Mouse (Mus musculus) hindlimb bud, embryonic 11.5 days (tissue): ENCODE measurements around the gene Mxd4.

Source experiments
- DNase-seq: peaks from one replicate; pipeline ENCODE4 v3.0.0-alpha.2; 2012; ENCODE audit warnings: low read depth, low spot score; ENCODE audit errors: extremely low spot score

The Mxd4 gene

DNA sequence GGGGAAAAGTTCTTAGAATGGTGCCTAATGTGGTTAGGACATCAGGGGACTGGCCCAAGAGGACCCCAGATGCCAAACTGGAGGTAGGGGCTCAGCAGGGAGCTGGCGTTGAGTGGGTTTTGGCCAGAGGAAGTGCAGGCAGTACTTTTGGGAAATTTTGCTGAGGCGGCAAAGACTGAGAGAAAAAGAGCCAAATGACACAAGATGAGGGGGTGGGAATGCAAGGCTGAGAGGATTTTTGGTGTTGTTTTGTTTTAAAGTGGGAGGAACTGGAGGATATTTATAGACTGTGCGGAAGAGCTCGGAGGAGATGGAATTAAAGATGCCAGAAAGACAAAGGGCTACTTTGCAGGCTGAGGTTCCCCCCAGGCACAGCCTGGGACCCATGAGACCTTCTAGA is 16.8 kb downstream of the Mxd4 start:
- no peak for DNase-seq

DNA sequence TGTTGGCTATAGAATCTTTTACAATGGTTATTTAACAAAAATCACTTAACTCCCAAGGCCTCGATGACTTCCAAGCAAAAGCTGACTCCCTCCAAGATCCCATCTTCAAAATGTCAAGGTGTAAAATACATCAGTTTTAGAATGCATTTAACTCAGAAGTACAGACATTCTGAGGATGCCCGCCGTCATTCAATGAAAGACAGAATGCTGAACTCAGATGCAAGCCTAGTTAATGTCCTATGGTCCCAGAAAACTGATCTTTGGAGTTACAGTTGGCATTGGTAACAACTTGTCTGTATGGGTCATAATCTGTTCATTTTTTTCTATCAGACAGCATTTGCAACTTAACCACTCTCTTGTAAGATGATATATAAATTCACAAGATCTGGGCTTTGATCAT is 17.6 kb downstream of the Mxd4 start:
- DNase-seq: no peak

DNA sequence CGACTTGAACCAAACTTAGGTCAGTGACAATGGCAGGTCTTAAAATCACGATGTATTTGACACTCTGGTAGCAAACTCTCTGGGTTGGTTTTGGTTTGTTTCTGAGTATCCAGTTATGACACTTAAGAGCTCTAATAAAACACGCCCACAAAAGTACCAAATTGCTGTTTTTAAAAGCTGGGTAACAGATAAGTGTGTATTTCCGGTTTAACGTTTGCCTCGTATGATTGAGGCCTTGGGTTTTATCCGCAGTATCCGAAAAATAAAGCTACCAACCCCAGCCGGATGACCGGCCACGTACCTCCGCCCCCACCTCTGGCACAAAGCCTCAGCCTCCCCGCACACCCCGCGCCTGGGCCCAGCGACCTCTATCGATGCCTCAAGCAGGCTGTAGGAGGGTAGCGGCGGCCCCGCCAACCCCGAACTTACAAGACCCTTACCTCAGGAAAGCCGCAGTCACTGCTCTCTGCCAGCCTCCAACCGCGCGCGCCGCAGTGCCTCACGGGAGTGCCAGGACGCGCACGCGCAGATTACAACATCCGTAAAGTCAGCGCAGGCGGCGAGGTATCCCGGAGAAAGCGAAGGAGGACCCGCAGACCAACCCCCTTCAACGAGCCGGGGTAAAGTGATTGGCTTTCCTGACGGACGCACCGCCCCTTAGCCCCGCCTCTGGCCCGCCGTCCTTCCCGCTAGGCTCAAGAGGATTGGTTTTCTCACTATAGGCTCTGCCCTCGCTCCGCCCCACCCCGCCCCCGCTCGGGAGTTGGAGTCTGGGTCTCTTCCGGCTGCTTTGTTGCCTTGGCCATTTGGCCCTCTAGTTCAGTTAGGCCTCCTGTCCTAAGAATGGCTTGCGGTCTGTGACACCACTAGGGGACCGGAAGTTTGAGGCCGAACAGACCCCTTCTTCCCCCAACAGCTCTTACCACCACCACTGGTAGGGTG is 18.3 kb downstream of the Mxd4 start, which contains the start of the genes Poln and Haus3:
TSS of gene Poln (minus strand) at position 499 of the 942 bp plus-strand sequence.
TSS of gene Haus3 (minus strand) at position 578 of the 942 bp plus-strand sequence.
- DNase-seq: peak; percentile 87

DNA sequence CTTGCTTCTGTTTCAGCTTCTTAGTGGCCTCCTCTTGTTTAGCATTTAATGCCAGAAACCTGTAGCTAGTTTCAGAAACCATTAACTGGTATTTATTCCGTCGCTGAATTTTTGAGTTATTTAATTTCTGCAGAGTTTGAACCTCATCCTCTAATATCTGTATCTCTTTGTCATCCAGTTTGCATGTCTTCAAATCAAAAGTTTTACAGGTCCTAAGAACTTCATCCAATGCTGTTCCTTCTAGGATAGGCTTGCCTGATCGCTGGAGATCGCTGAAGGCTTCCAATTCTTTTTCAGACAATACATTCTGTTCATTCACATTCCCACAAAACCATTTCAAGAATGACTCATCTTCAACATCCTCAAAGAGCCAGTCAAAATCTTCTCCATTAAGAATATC is 19.7 kb downstream of the Mxd4 start:
- DNase-seq: no peak

DNA sequence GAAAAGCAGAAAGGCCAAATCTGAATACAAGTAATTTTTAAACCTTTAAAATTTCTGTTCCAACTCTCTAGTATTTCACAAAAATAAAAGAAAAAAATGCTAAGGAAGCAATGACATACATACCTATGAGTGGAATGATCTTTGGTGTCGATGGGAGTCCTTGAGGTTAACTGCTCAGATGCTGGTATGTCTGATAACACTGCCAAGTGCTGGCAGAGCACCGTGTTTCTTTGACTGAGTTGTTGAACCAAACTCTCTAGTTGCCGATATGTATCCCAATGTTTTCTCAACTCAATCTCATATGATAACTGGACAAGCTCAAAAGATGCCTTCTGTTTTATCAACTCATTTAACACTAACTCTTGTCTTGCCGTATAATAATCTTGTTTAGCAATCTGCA is 21.7 kb downstream of the Mxd4 start:
- no peak for DNase-seq

DNA sequence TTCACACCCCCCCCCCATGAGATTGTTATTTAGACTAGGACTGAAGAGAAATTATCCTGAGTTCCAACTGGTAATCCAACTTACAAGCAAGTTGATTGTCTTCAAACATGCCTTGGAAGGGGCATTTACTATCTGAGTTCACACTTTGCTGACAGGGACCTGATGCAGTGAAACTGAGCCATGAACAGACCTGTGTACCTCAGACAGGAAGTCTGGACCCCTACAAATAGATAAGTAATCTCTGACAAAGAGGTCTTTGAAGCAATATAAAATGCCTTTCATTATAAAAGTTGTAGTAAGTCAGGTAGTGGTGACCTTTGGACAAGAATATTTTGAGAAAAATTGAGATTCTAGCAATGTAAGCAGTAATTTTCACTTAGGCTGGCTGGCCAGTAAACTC is 39.0 kb downstream of the Mxd4 start:
- DNase-seq: no peak

DNA sequence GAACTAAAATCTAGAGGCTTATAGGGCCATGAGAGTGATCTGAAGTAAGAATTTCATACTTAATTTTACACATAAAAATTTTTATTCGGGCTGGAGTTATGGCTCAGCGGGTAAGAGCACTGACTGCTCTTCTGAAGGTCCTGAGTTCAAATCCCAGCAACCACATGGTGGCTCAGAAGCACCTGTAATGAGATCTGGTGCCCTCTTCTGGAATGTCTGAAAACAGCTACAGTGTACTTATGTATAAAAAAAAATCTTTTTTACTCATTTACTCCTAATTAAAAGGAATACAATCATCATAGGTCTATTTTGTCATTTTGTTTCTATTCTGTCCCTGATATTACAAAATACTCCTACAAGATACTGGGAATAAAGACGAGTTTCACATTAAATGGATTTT is 40.0 kb downstream of the Mxd4 start:
- DNase-seq: no peak

DNA sequence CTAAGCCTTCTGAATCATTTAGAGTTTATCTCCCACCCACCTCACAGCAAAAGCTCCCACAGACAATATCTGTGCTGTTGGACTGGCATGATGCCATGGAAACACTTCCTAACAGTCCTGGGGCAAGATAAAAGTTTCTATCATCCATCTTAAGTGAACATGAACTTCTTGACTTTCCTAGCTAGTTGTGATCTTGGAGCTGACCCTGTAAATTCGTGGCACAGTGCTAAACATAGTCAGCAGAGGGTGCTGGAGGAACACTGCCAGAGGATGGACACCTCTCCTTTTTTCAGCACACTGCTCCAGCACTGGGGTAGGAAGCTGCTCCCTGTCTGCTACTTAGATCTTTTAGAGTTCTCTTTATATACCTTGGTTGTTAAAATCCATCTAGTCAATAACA is 47.8 kb downstream of the Mxd4 start:
- no peak for DNase-seq

DNA sequence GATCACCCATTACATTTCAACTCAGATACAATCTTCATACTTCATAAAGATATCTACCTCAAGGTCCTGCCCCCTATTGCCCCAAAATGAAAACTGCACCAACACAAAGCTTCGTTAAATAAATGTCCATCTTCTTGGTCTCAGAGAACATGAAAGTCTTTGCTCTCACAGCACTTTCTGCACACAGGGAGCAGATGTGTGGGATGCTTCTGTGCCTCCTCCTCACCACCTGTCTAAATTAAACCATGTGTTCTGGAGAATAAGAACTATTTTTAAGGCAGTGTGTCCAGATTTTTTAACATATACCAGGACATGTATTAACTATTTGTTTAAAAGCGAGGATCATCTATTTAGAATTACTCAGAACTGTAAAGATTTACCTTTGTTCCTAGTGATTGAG is 54.8 kb downstream of the Mxd4 start:
- no peak for DNase-seq

DNA sequence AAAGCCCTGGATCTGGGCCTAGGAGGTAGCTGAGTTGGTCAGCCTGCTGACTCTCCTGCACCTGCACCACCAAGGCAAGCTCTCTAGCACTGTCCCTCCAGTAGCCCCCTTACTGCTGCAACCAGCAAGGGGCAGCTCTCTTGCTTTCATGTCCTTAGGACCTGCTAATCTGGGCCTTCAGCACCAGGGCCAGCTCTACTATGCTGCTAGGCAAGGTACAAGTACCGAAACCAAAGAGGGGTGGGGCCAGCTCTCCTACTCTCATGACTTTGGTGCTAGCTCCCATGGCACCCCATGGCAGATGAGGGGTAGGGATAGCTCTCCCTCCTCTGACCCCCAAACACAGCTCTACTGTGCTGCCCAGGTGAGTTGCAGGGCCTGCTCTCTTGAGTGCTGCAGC is 63.4 kb downstream of the Mxd4 start:
- no peak for DNase-seq
